Mouse (Mus musculus): ENCODE results near the gene Lrrc47. TPM values are rescaled to one million over a fixed set of nuclear protein-coding genes. Genes with fewer than 3 reads are reported as not detected.

The Lrrc47 gene
- 10 to 100 TPM; 55.6 to 58.5 TPM for total RNA-seq (2021)
- long read RNA-seq, experiment 1, transcript Lrrc47-205 (7 exons, 3,468 nt): major isoform, 31 of 99 reads
- long read RNA-seq, experiment 1, partial matches to known transcripts: 6 of 99 reads
- long read RNA-seq, experiment 1, other reads (novel, unspliced or antisense): 62 of 99 reads
- long read RNA-seq, experiment 2, transcript Lrrc47-205 (7 exons, 3,468 nt): major isoform, 8 of 32 reads
- long read RNA-seq, experiment 2, partial matches to known transcripts: 3 of 32 reads
- long read RNA-seq, experiment 2, other reads (novel, unspliced or antisense): 21 of 32 reads

- DNase-seq: peak; percentile 88 to 91
Measured at GRCm38 (mm10) chr4:154011646-154012089, at the start of gene Lrrc47. TSS of gene Lrrc47 (plus strand) at chr4:154011731.

- DNase-seq: no peak
Measured at GRCm38 (mm10) chr4:153962631-153963030, 48.9 kb upstream of the Lrrc47 start.

GRCm38 (mm10) chr4:153966651-153967050, 44.9 kb upstream of the Lrrc47 start:
- no peak for DNase-seq

- DNase-seq: no peak
Measured at GRCm38 (mm10) chr4:153967556-153967955, 44.0 kb upstream of the Lrrc47 start.

- no peak for DNase-seq
Measured at GRCm38 (mm10) chr4:153968063-153968462, 43.5 kb upstream of the Lrrc47 start.

GRCm38 (mm10) chr4:153974431-153975291, 36.9 kb upstream of the Lrrc47 start, which contains the start of the genes Dffb and Cep104:
TSS of gene Dffb (minus strand) at chr4:153975126.
TSS of gene Cep104 (plus strand) at chr4:153975194.
- peak; percentile 96 to 97 for DNase-seq

- no peak for DNase-seq
Measured at GRCm38 (mm10) chr4:153975292-153975662, 36.3 kb upstream of the Lrrc47 start.

- no peak for DNase-seq
Measured at GRCm38 (mm10) chr4:153975768-153976167, 35.8 kb upstream of the Lrrc47 start.

- DNase-seq: no peak
Measured at GRCm38 (mm10) chr4:153979243-153979642, 32.3 kb upstream of the Lrrc47 start.

- DNase-seq: no peak
Measured at GRCm38 (mm10) chr4:153980470-153980869, 31.1 kb upstream of the Lrrc47 start.

- peak in 1 of 2 experiments; percentile 30 for DNase-seq
Measured at GRCm38 (mm10) chr4:153992715-153993114, 18.8 kb upstream of the Lrrc47 start.

GRCm38 (mm10) chr4:153993505-153993904, 18.0 kb upstream of the Lrrc47 start:
- DNase-seq: peak in 1 of 2 experiments; percentile 43

- no peak for DNase-seq
Measured at GRCm38 (mm10) chr4:154005488-154005887, 6.0 kb upstream of the Lrrc47 start.

- no peak for DNase-seq
Measured at GRCm38 (mm10) chr4:154006264-154006663, 5.3 kb upstream of the Lrrc47 start.

GRCm38 (mm10) chr4:154007759-154008158, 3.8 kb upstream of the Lrrc47 start:
- peak; percentile 32 to 50 for DNase-seq

- no peak for DNase-seq
Measured at GRCm38 (mm10) chr4:154010907-154011645, 455 bp upstream of the Lrrc47 start.

GRCm38 (mm10) chr4:154012132-154012882, 776 bp downstream of the Lrrc47 start:
- peak; percentile 44 to 46 for DNase-seq

GRCm38 (mm10) chr4:154015476-154015875, 3.9 kb downstream of the Lrrc47 start:
- DNase-seq: no peak

GRCm38 (mm10) chr4:154019571-154019970, 8.0 kb downstream of the Lrrc47 start:
- DNase-seq: peak; percentile 60 to 77

GRCm38 (mm10) chr4:154021432-154021831, 9.9 kb downstream of the Lrrc47 start:
- DNase-seq: no peak

- DNase-seq: peak; percentile 15 to 40
Measured at GRCm38 (mm10) chr4:154022407-154022806, 10.9 kb downstream of the Lrrc47 start.
